Mouse (Mus musculus): Measurements from ENCODE around the gene Rala. TPM values are rescaled to one million over a fixed set of nuclear protein-coding genes. Genes with fewer than 3 reads are reported as not detected.

Gene Rala
- polyA plus RNA-seq, 1 experiment from 2014 or later, result 107 TPM

GRCm38 (mm10) chr13:17901474-17901873 lies 42.6 kb downstream of the Rala start:
- ATAC-seq (ENCODE audit: low read depth), result peak; percentile 38; the same call in 1 of the 2 replicates
- no peak overlapping the region for H3K9ac ChIP-seq (ENCODE audit: low read length)

GRCm38 (mm10) chr13:17900641-17901040 lies 43.4 kb downstream of the Rala start:
- Histone ChIP-seq H3K9me3 (ENCODE audit: control insufficient read depth, low read length) (no peaks in the 10 kb centered on the region), H3K9ac (ENCODE audit: low read length) (no peak overlapping the region)

More at GRCm38 (mm10) chr13:17901474-17901873, 42.6 kb downstream of the Rala start:
- no peak overlapping the region for H3K4me3 ChIP-seq (ENCODE audit: low read length)
- H3K36me3 ChIP-seq (ENCODE audit: control insufficient read depth, insufficient read depth, low read length), result no peaks in the 10 kb centered on the region
- no peak overlapping the region for H3K4me2 ChIP-seq (ENCODE audit: low read depth, low read length)
- no peaks in the 10 kb centered on the region for H3K4me1 ChIP-seq (replicated peaks; ENCODE audit: control insufficient read depth, insufficient read depth, low read length)
- no peaks in the 10 kb centered on the region for H3K27me3 ChIP-seq (ENCODE audit: control insufficient read depth, insufficient read depth, low read depth, low read length)
- 56% methylated on average over 4 of the region's 4 CpGs for WGBS
- H3K27ac ChIP-seq (ENCODE audit: low read length), result no peak overlapping the region
- H3K9me3 ChIP-seq (ENCODE audit: control insufficient read depth, low read length), result no peaks in the 10 kb centered on the region

GRCm38 (mm10) chr13:17897040-17897439 lies 47.0 kb downstream of the Rala start:
- Histone ChIP-seq H3K36me3 (ENCODE audit: control insufficient read depth, insufficient read depth, low read length) (peaks cover 3% of the 10 kb centered on the region), H3K4me2 (ENCODE audit: low read depth, low read length) (no peak overlapping the region), H3K27me3 (ENCODE audit: control insufficient read depth, insufficient read depth, low read depth, low read length) (no peaks in the 10 kb centered on the region), H3K4me3 (ENCODE audit: low read length) (no peak overlapping the region), H3K9ac (ENCODE audit: low read length) (no peak overlapping the region), H3K27ac (ENCODE audit: low read length) (no peak overlapping the region), H3K4me1 (replicated peaks; ENCODE audit: control insufficient read depth, insufficient read depth, low read length) (no peaks in the 10 kb centered on the region), H3K9me3 (ENCODE audit: control insufficient read depth, low read length) (no peaks in the 10 kb centered on the region)
- WGBS, result 46% methylated on average over 1 of the region's 1 CpGs
- ATAC-seq (ENCODE audit: low read depth), result no peak

More at GRCm38 (mm10) chr13:17900641-17901040, 43.4 kb downstream of the Rala start:
- WGBS, result 81% methylated on average over 5 of the region's 5 CpGs
- Histone ChIP-seq H3K4me3 (ENCODE audit: low read length) (no peak overlapping the region), H3K27ac (ENCODE audit: low read length) (no peak overlapping the region), H3K27me3 (ENCODE audit: control insufficient read depth, insufficient read depth, low read depth, low read length) (no peaks in the 10 kb centered on the region), H3K4me2 (ENCODE audit: low read depth, low read length) (no peak overlapping the region), H3K4me1 (replicated peaks; ENCODE audit: control insufficient read depth, insufficient read depth, low read length) (no peaks in the 10 kb centered on the region), H3K36me3 (ENCODE audit: control insufficient read depth, insufficient read depth, low read length) (no peaks in the 10 kb centered on the region)
- ATAC-seq (ENCODE audit: low read depth), result no peak

- peaks cover 14% of the 10 kb centered on the region for H3K36me3 ChIP-seq (ENCODE audit: control insufficient read depth, insufficient read depth, low read length)
Observed at GRCm38 (mm10) chr13:17891545-17891944, 52.5 kb downstream of the Rala start.

GRCm38 (mm10) chr13:17884211-17884610 lies 59.8 kb downstream of the Rala start:
- peaks cover 6% of the 10 kb centered on the region; the same call in 1 of the 2 replicates for H3K4me1 ChIP-seq (replicated peaks; ENCODE audit: control insufficient read depth, insufficient read depth, low read length)
- no peak overlapping the region for H3K4me2 ChIP-seq (ENCODE audit: low read depth, low read length)

More at GRCm38 (mm10) chr13:17891545-17891944, 52.5 kb downstream of the Rala start:
- no peak for ATAC-seq (ENCODE audit: low read depth)
- H3K4me3 ChIP-seq (ENCODE audit: low read length), result no peak overlapping the region
- WGBS, result 84% methylated on average over 6 of the region's 6 CpGs
- H3K4me1 ChIP-seq (replicated peaks; ENCODE audit: control insufficient read depth, insufficient read depth, low read length), result no peaks in the 10 kb centered on the region
- no peaks in the 10 kb centered on the region for H3K27me3 ChIP-seq (ENCODE audit: control insufficient read depth, insufficient read depth, low read depth, low read length)
- H3K4me2 ChIP-seq (ENCODE audit: low read depth, low read length), result no peak overlapping the region
- H3K9me3 ChIP-seq (ENCODE audit: control insufficient read depth, low read length), result no peaks in the 10 kb centered on the region
- no peak overlapping the region for H3K9ac ChIP-seq (ENCODE audit: low read length)
- H3K27ac ChIP-seq (ENCODE audit: low read length), result no peak overlapping the region

GRCm38 (mm10) chr13:17879061-17879460 lies 65.0 kb downstream of the Rala start:
- Histone ChIP-seq H3K4me3 (ENCODE audit: low read length) (no peak overlapping the region), H3K9ac (ENCODE audit: low read length) (no peak overlapping the region), H3K27me3 (ENCODE audit: control insufficient read depth, insufficient read depth, low read depth, low read length) (no peaks in the 10 kb centered on the region), H3K36me3 (ENCODE audit: control insufficient read depth, insufficient read depth, low read length) (peaks cover 6% of the 10 kb centered on the region; the same call in 1 of the 2 replicates), H3K9me3 (ENCODE audit: control insufficient read depth, low read length) (0 out of 2 replicates have a peak, but pooled peaks cover 2% of the 10 kb centered on the region), H3K4me1 (replicated peaks; ENCODE audit: control insufficient read depth, insufficient read depth, low read length) (peaks cover 6% of the 10 kb centered on the region; the same call in 1 of the 2 replicates), H3K27ac (ENCODE audit: low read length) (no peak overlapping the region), H3K4me2 (ENCODE audit: low read depth, low read length) (no peak overlapping the region)
- peak; percentile 93 for ATAC-seq (ENCODE audit: low read depth)

More at GRCm38 (mm10) chr13:17884211-17884610, 59.8 kb downstream of the Rala start:
- no peak overlapping the region for H3K9ac ChIP-seq (ENCODE audit: low read length)
- no peaks in the 10 kb centered on the region for H3K9me3 ChIP-seq (ENCODE audit: control insufficient read depth, low read length)
- H3K27me3 ChIP-seq (ENCODE audit: control insufficient read depth, insufficient read depth, low read depth, low read length), result no peaks in the 10 kb centered on the region
- H3K4me3 ChIP-seq (ENCODE audit: low read length), result no peak overlapping the region
- H3K36me3 ChIP-seq (ENCODE audit: control insufficient read depth, insufficient read depth, low read length), result peaks cover 17% of the 10 kb centered on the region; the same call in 1 of the 2 replicates
- ATAC-seq (ENCODE audit: low read depth), result no peak
- 82% methylated on average over 8 of the region's 8 CpGs for WGBS
- H3K27ac ChIP-seq (ENCODE audit: low read length), result no peak overlapping the region

GRCm38 (mm10) chr13:17866741-17867140 lies 77.3 kb downstream of the Rala start:
- Histone ChIP-seq H3K4me3 (ENCODE audit: low read length) (no peak overlapping the region), H3K27ac (ENCODE audit: low read length) (no peak overlapping the region), H3K9ac (ENCODE audit: low read length) (no peak overlapping the region), H3K4me2 (ENCODE audit: low read depth, low read length) (no peak overlapping the region), H3K36me3 (ENCODE audit: control insufficient read depth, insufficient read depth, low read length) (no peaks in the 10 kb centered on the region), H3K9me3 (ENCODE audit: control insufficient read depth, low read length) (no peaks in the 10 kb centered on the region), H3K27me3 (ENCODE audit: control insufficient read depth, insufficient read depth, low read depth, low read length) (no peaks in the 10 kb centered on the region), H3K4me1 (replicated peaks; ENCODE audit: control insufficient read depth, insufficient read depth, low read length) (no peaks in the 10 kb centered on the region)
- 67% methylated on average over 2 of the region's 2 CpGs for WGBS
- no peak for ATAC-seq (ENCODE audit: low read depth)

GRCm38 (mm10) chr13:17860536-17860935 lies 83.5 kb downstream of the Rala start:
- Histone ChIP-seq H3K4me1 (replicated peaks; ENCODE audit: control insufficient read depth, insufficient read depth, low read length) (no peaks in the 10 kb centered on the region), H3K27ac (ENCODE audit: low read length) (no peak overlapping the region), H3K9ac (ENCODE audit: low read length) (no peak overlapping the region), H3K9me3 (ENCODE audit: control insufficient read depth, low read length) (no peaks in the 10 kb centered on the region; the same call in 1 of the 2 replicates), H3K4me3 (ENCODE audit: low read length) (no peak overlapping the region), H3K4me2 (ENCODE audit: low read depth, low read length) (no peak overlapping the region), H3K27me3 (ENCODE audit: control insufficient read depth, insufficient read depth, low read depth, low read length) (no peaks in the 10 kb centered on the region), H3K36me3 (ENCODE audit: control insufficient read depth, insufficient read depth, low read length) (no peaks in the 10 kb centered on the region)
- no peak for ATAC-seq (ENCODE audit: low read depth)
- 85% methylated on average over 6 of the region's 6 CpGs for WGBS

GRCm38 (mm10) chr13:17859365-17860033 lies 84.5 kb downstream of the Rala start:
- no peaks in the 10 kb centered on the region; the same call in 1 of the 2 replicates for H3K9me3 ChIP-seq (ENCODE audit: control insufficient read depth, low read length)
- H3K4me2 ChIP-seq (ENCODE audit: low read depth, low read length), result no peak overlapping the region
- no peaks in the 10 kb centered on the region for H3K4me1 ChIP-seq (replicated peaks; ENCODE audit: control insufficient read depth, insufficient read depth, low read length)
- H3K4me3 ChIP-seq (ENCODE audit: low read length), result no peak overlapping the region
- H3K27ac ChIP-seq (ENCODE audit: low read length), result no peak overlapping the region
- no peak for ATAC-seq (ENCODE audit: low read depth)
- WGBS, result 70% methylated on average over 13 of the region's 13 CpGs
- no peak overlapping the region for H3K9ac ChIP-seq (ENCODE audit: low read length)
- H3K36me3 ChIP-seq (ENCODE audit: control insufficient read depth, insufficient read depth, low read length), result no peaks in the 10 kb centered on the region
- no peaks in the 10 kb centered on the region for H3K27me3 ChIP-seq (ENCODE audit: control insufficient read depth, insufficient read depth, low read depth, low read length)
